Mouse (Mus musculus) right cerebral cortex, postnatal 36 days (tissue): ENCODE data around the gene Usp32.
"Not testable (repeated sequence)": the region's sequence is repeated elsewhere in the genome, so short reads cannot be mapped to it uniquely, and the experiment has no call there.

ENCODE experiments used
- DNase-seq, 2 experiments: peaks; one replicate each; pipeline ENCODE4 v3.0.0; 2022; ENCODE audit warnings: low spot score in 2 of 2, mixed read lengths in 1 of 2

Usp32 gene

GRCm38 (mm10) chr11:85139581-85140540 is at the start of gene Usp32:
Gene Usp32 (minus strand): TSS chr11:85140161.
- DNase-seq = peak; percentile 95 to 96

- no peak for DNase-seq
Measured at GRCm38 (mm10) chr11:85189110-85189509, 49.1 kb upstream of the Usp32 start.

- DNase-seq = no peak
Measured at GRCm38 (mm10) chr11:85184839-85185238, 44.9 kb upstream of the Usp32 start.

GRCm38 (mm10) chr11:85184082-85184481 is 44.1 kb upstream of the Usp32 start:
- DNase-seq = no peak

GRCm38 (mm10) chr11:85183284-85183779 is 43.4 kb upstream of the Usp32 start:
- DNase-seq = no peak

GRCm38 (mm10) chr11:85182617-85183283 is 42.8 kb upstream of the Usp32 start:
- peak; percentile 39 to 46 for DNase-seq

- no peak for DNase-seq
Measured at GRCm38 (mm10) chr11:85178413-85178812, 38.5 kb upstream of the Usp32 start.

- DNase-seq = no peak
Measured at GRCm38 (mm10) chr11:85177761-85178160, 37.8 kb upstream of the Usp32 start.

GRCm38 (mm10) chr11:85175941-85176340 is 36.0 kb upstream of the Usp32 start:
- no peak for DNase-seq

GRCm38 (mm10) chr11:85170833-85171232 is 30.9 kb upstream of the Usp32 start:
- no peak for DNase-seq

GRCm38 (mm10) chr11:85170058-85170740 is 30.2 kb upstream of the Usp32 start, which contains the start of gene 1700125H20Rik:
Gene 1700125H20Rik (plus strand): TSS chr11:85170404.
- DNase-seq = peak; percentile 67 to 69

GRCm38 (mm10) chr11:85167503-85167902 is 27.5 kb upstream of the Usp32 start:
- no peak for DNase-seq

GRCm38 (mm10) chr11:85164371-85164770 is 24.4 kb upstream of the Usp32 start:
- DNase-seq = no peak

- not testable (repeated sequence) for DNase-seq
Measured at GRCm38 (mm10) chr11:85163014-85163413, 23.1 kb upstream of the Usp32 start.

- no peak for DNase-seq
Measured at GRCm38 (mm10) chr11:85157301-85157700, 17.3 kb upstream of the Usp32 start.

- no peak for DNase-seq
Measured at GRCm38 (mm10) chr11:85152256-85152930, 12.4 kb upstream of the Usp32 start.

GRCm38 (mm10) chr11:85138776-85139474 is 1.0 kb downstream of the Usp32 start:
- DNase-seq = peak in 1 of 2 experiments; percentile 3

GRCm38 (mm10) chr11:85131542-85131941 is 8.4 kb downstream of the Usp32 start:
- no peak for DNase-seq

- DNase-seq = no peak
Measured at GRCm38 (mm10) chr11:85128883-85129282, 11.1 kb downstream of the Usp32 start.

GRCm38 (mm10) chr11:85126257-85127102 is 13.5 kb downstream of the Usp32 start:
- no peak for DNase-seq
